Mouse (Mus musculus): ENCODE measurements around the gene Xdh. TPM values are rescaled to one million over a fixed set of nuclear protein-coding genes. Genes with fewer than 3 reads are reported as not detected.

Xdh gene
- total and polyA plus RNA-seq, 3 experiments, result 2.0 to 14.5 TPM; not detected in 1

DNA sequence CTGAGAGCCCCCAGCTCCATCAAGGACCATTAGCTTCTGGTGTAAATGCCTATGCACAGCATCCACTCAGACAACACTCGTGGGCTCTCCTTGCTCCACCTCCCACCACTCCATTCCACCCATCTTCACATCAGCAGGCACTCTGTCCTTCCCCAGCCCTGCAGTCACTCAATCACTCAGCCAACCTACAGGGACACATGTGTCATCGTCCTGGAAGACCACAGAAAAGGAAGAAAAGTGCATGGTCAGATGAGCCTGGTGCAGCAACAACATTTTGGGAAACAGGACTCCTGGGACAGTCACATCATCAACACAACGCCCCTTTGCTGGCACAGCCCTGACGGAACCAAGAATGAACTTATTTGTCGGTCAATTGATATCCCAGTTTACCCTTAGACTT is 974 bp upstream of the Xdh start:
- DNase-seq (ENCODE audit: low read depth, low spot score), result no peak
- Histone ChIP-seq H3K79me2 (ENCODE audit: control insufficient read depth, insufficient read depth, low read length, poor library complexity) (no peaks in the 10 kb centered on the region), H3K27ac (ENCODE audit: control insufficient read depth, low read depth, low read length) (no peak overlapping the region), H3K4me3 (ENCODE audit: control insufficient read depth in 1 of 2, insufficient read depth in 1 of 2, low read depth in 2 of 2, low read length in 2 of 2) (no peak overlapping the region), H3K4me1 (ENCODE audit: control insufficient read depth in 1 of 2, insufficient read depth in 2 of 2, low read length in 2 of 2) (no peaks in the 10 kb centered on the region), H3K9me3 (replicated peaks; ENCODE audit: insufficient read depth, low read length) (no peaks in the 10 kb centered on the region), H3K9ac (ENCODE audit: control insufficient read depth, low read depth, low read length, poor library complexity, severe bottlenecking) (no peak overlapping the region), H3K36me3 (ENCODE audit: control insufficient read depth in 1 of 2, insufficient read depth in 2 of 2, low read length in 2 of 2) (no peaks in the 10 kb centered on the region), H3K27me3 (ENCODE audit: control insufficient read depth in 1 of 2, insufficient read depth in 2 of 2, low read length in 2 of 2) (no peaks in the 10 kb centered on the region; a peak in 1 of 4 replicates)
- TF ChIP-seq ETS1 (IDR thresholded peaks at IDR 0.05; ENCODE audit: low read depth, low read length) (no peak), POLR2AphosphoS2 (IDR thresholded peaks at IDR 0.05; ENCODE audit: low read length) (no peak), SMC3 (IDR thresholded peaks at IDR 0.05; ENCODE audit: low read depth, low read length) (no peak), MEF2A (IDR thresholded peaks at IDR 0.05; ENCODE audit: extremely low read depth, insufficient replicate concordance, low read depth, low read length, poor library complexity, severe bottlenecking) (no peak)

GRCm38 (mm10) chr17:73949498-73949897 is 498 bp downstream of the Xdh start:
- TF ChIP-seq CTCF (IDR thresholded peaks at IDR 0.05 in 2 of 3, conservative IDR thresholded peaks at IDR 0.05 in 1 of 3; ENCODE audit: control insufficient read depth in 1 of 3, insufficient read depth in 1 of 3, low read depth in 2 of 3, low read length in 3 of 3, poor library complexity in 1 of 3, severe bottlenecking in 1 of 3) (peak in 1 of 3 experiments; percentile 46; a peak in 2 of 6 replicates), JUND (IDR thresholded peaks at IDR 0.05; ENCODE audit: low read depth, low read length) (no peak), RAD21 (IDR thresholded peaks at IDR 0.05; ENCODE audit: low read depth, low read length) (peak; percentile 50), SMC3 (IDR thresholded peaks at IDR 0.05; ENCODE audit: low read depth, low read length) (peak; percentile 42)
- peak overlapping the region in 1 of 2 experiments; percentile 9; a peak in 2 of 4 replicates for H3K4me3 ChIP-seq (ENCODE audit: control insufficient read depth in 1 of 2, insufficient read depth in 1 of 2, low read depth in 2 of 2, low read length in 2 of 2)

DNA sequence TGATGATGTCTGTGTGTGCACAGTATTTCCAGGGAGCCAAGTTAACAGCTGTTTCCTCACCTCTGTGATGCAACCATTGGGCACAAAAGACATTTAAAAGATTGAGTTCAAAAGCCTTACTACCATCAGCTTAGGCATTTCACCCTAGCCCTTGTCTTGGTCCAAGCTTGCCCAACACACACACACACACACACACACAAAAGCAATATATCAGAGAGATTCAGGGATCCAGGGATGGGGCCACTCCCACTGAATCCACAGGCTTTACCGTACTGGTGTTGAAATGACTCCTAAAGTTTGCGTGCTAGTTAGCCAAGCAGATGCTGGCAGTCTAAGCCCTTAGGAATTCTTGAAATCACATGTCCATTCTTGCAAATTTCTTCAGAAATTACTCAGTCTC is 1.2 kb downstream of the Xdh start:
- Histone ChIP-seq H3K9me3 (replicated peaks; ENCODE audit: insufficient read depth, low read length) (no peaks in the 10 kb centered on the region), H3K4me1 (ENCODE audit: control insufficient read depth in 1 of 2, insufficient read depth in 2 of 2, low read length in 2 of 2) (no peaks in the 10 kb centered on the region), H3K4me3 (ENCODE audit: control insufficient read depth in 1 of 2, insufficient read depth in 1 of 2, low read depth in 2 of 2, low read length in 2 of 2) (no peak overlapping the region), H3K27ac (ENCODE audit: control insufficient read depth, low read depth, low read length) (no peak overlapping the region), H3K79me2 (ENCODE audit: control insufficient read depth, insufficient read depth, low read length, poor library complexity) (no peaks in the 10 kb centered on the region), H3K9ac (ENCODE audit: control insufficient read depth, low read depth, low read length, poor library complexity, severe bottlenecking) (no peak overlapping the region), H3K27me3 (ENCODE audit: control insufficient read depth in 1 of 2, insufficient read depth in 2 of 2, low read length in 2 of 2) (no peaks in the 10 kb centered on the region; a peak in 1 of 4 replicates), H3K36me3 (ENCODE audit: control insufficient read depth in 1 of 2, insufficient read depth in 2 of 2, low read length in 2 of 2) (no peaks in the 10 kb centered on the region)
- TF ChIP-seq TAL1 (IDR thresholded peaks at IDR 0.05; ENCODE audit: low read length) (no peak), ZMIZ1 (IDR thresholded peaks at IDR 0.05; ENCODE audit: low read depth, low read length) (no peak), GABPA (IDR thresholded peaks at IDR 0.05; ENCODE audit: low read depth, low read length) (no peak), E2F4 (IDR thresholded peaks at IDR 0.05; ENCODE audit: borderline replicate concordance, low read depth, low read length) (no peak)
- no peak for DNase-seq (ENCODE audit: low read depth, low spot score)

More at GRCm38 (mm10) chr17:73949498-73949897, 498 bp downstream of the Xdh start:
- no peaks in the 10 kb centered on the region for H3K36me3 ChIP-seq (ENCODE audit: control insufficient read depth in 1 of 2, insufficient read depth in 2 of 2, low read length in 2 of 2)
- H3K4me1 ChIP-seq (ENCODE audit: control insufficient read depth in 1 of 2, insufficient read depth in 2 of 2, low read length in 2 of 2), result no peaks in the 10 kb centered on the region
- H3K27ac ChIP-seq (ENCODE audit: control insufficient read depth, low read depth, low read length), result no peak overlapping the region
- DNase-seq (ENCODE audit: low read depth, low spot score), result peak; percentile 61
- H3K79me2 ChIP-seq (ENCODE audit: control insufficient read depth, insufficient read depth, low read length, poor library complexity), result no peaks in the 10 kb centered on the region
- H3K9ac ChIP-seq (ENCODE audit: control insufficient read depth, low read depth, low read length, poor library complexity, severe bottlenecking), result no peak overlapping the region
- H3K27me3 ChIP-seq (ENCODE audit: control insufficient read depth in 1 of 2, insufficient read depth in 2 of 2, low read length in 2 of 2), result no peaks in the 10 kb centered on the region; a peak in 1 of 4 replicates
- H3K9me3 ChIP-seq (replicated peaks; ENCODE audit: insufficient read depth, low read length), result no peaks in the 10 kb centered on the region
